Mouse (Mus musculus) embryo, embryonic 10 days (tissue): ENCODE results near the gene Stk33.
A peak's percentile ranks its signal among the peaks of the same experiment; 100 is the strongest.

Experiments used
- DNase-seq: peaks from one replicate; pipeline ENCODE4 v3.0.0-alpha.2; 2015; ENCODE audit warnings: low spot score

Stk33 gene

GRCm38 (mm10) chr7:109347241-109347640 lies 91.6 kb downstream of the Stk33 start:
- no peak for DNase-seq

- no peak for DNase-seq
These were observed 107.2 kb downstream of the Stk33 start for GRCm38 (mm10) chr7:109331722-109332121.

- DNase-seq: no peak
These were observed 110.1 kb downstream of the Stk33 start for GRCm38 (mm10) chr7:109328772-109329171.

- DNase-seq: no peak
These were observed 112.1 kb downstream of the Stk33 start for GRCm38 (mm10) chr7:109326813-109327212.

GRCm38 (mm10) chr7:109325731-109326130 lies 113.2 kb downstream of the Stk33 start:
- no peak for DNase-seq

GRCm38 (mm10) chr7:109325169-109325568 lies 113.7 kb downstream of the Stk33 start:
- DNase-seq: no peak

- DNase-seq: no peak
These were observed 129.4 kb downstream of the Stk33 start for GRCm38 (mm10) chr7:109309506-109309905.

- no peak for DNase-seq
These were observed 143.1 kb downstream of the Stk33 start for GRCm38 (mm10) chr7:109295807-109296206.

- no peak for DNase-seq
These were observed 143.5 kb downstream of the Stk33 start for GRCm38 (mm10) chr7:109295351-109295750.

GRCm38 (mm10) chr7:109290501-109290900 lies 148.4 kb downstream of the Stk33 start:
- DNase-seq: peak; percentile 48

- DNase-seq: no peak
These were observed 149.8 kb downstream of the Stk33 start for GRCm38 (mm10) chr7:109289106-109289505.

GRCm38 (mm10) chr7:109282106-109282505 lies 156.8 kb downstream of the Stk33 start:
- DNase-seq: no peak

GRCm38 (mm10) chr7:109276622-109277021 lies 162.3 kb downstream of the Stk33 start:
- no peak for DNase-seq

GRCm38 (mm10) chr7:109275901-109276300 lies 163.0 kb downstream of the Stk33 start:
- DNase-seq: no peak

GRCm38 (mm10) chr7:109275151-109275550 lies 163.7 kb downstream of the Stk33 start:
- DNase-seq: no peak

GRCm38 (mm10) chr7:109274289-109274688 lies 164.6 kb downstream of the Stk33 start:
- DNase-seq: no peak

- no peak for DNase-seq
These were observed 169.8 kb downstream of the Stk33 start for GRCm38 (mm10) chr7:109269046-109269445.

GRCm38 (mm10) chr7:109267370-109267769 lies 171.5 kb downstream of the Stk33 start:
- no peak for DNase-seq

GRCm38 (mm10) chr7:109266181-109266580 lies 172.7 kb downstream of the Stk33 start:
- no peak for DNase-seq

GRCm38 (mm10) chr7:109265606-109266005 lies 173.3 kb downstream of the Stk33 start:
- DNase-seq: no peak

- peak; percentile 70 for DNase-seq
These were observed 183.2 kb downstream of the Stk33 start for GRCm38 (mm10) chr7:109255506-109256352.

- no peak for DNase-seq
These were observed 187.5 kb downstream of the Stk33 start for GRCm38 (mm10) chr7:109251418-109251817.

GRCm38 (mm10) chr7:109244776-109245175 lies 194.1 kb downstream of the Stk33 start:
- no peak for DNase-seq

GRCm38 (mm10) chr7:109241313-109241712 lies 197.6 kb downstream of the Stk33 start:
- DNase-seq: peak; percentile 76
